Mouse (Mus musculus) liver, embryonic 11.5 days (tissue): Measurements from ENCODE around the gene Mmel1. TPM values are rescaled to one million over a fixed set of nuclear protein-coding genes. Genes with fewer than 3 reads are reported as not detected.

Experiments used
- ATAC-seq: fragments of 200-750 bp; cut with Nextera tagmentation; replicated peaks from 2 replicates; pipeline ENCODE4 v1.8.0; 2017; ENCODE audit warnings: moderate number of reproducible peaks, mild to moderate bottlenecking, moderate TSS enrichment, moderate library complexity; ENCODE audit not compliant: low FRiP score
- DNase-seq: peaks from one replicate; pipeline ENCODE4 v3.0.0-alpha.2; 2017; ENCODE audit warnings: low spot score
- H3K27ac ChIP-seq: fragments of 300-500 bp; sonication (generic); 2 replicates; pipeline ENCODE4 v1.5.1; 2014; ENCODE audit warnings: mild to moderate bottlenecking, low read depth, low read length, control low read depth
- H3K27me3 ChIP-seq: fragments of 300-500 bp; sonication (generic); replicated peaks from 2 replicates; pipeline ENCODE4 v1.6.1; 2014; ENCODE audit warnings: low read length, mixed read lengths; ENCODE audit not compliant: control insufficient read depth, insufficient read depth
- H3K36me3 ChIP-seq: fragments of 300-500 bp; sonication (generic); 2 replicates; pipeline ENCODE4 v1.6.1; 2014; ENCODE audit warnings: mild to moderate bottlenecking, low read length, moderate library complexity, mixed read lengths; ENCODE audit not compliant: control insufficient read depth, insufficient read depth
- H3K4me1 ChIP-seq: fragments of 300-500 bp; sonication (generic); replicated peaks from 2 replicates; pipeline ENCODE4 v1.6.1; 2014; ENCODE audit warnings: low read length, mixed read lengths; ENCODE audit not compliant: control insufficient read depth, insufficient read depth
- H3K4me2 ChIP-seq: fragments of 300-500 bp; sonication (generic); 2 replicates; pipeline ENCODE4 v1.6.1; 2014; ENCODE audit warnings: mild to moderate bottlenecking, control low read depth, moderate library complexity
- H3K4me3 ChIP-seq: fragments of 300-500 bp; sonication (generic); 2 replicates; pipeline ENCODE4 v1.5.1; 2014; ENCODE audit warnings: low read depth, low read length, control low read depth
- H3K9ac ChIP-seq: fragments of 300-500 bp; sonication (generic); 2 replicates; pipeline ENCODE4 v1.6.1; 2014; ENCODE audit warnings: low read depth, low read length, control low read depth
- H3K9me3 ChIP-seq: fragments of 300-500 bp; sonication (generic); 2 replicates; pipeline ENCODE4 v1.6.1; 2016; ENCODE audit warnings: low read length, inconsistent platforms, mixed read lengths; ENCODE audit not compliant: control insufficient read depth
- WGBS: fragments of 180-500 bp; shearing (Covaris S2); extraction: QIAGEN DNeasy Blood & Tissue Kit; methylation state at CpG from one replicate; pipeline ENCODE4 v1.1.7; 2014; 5-methylcytosine and 5-hydroxymethylcytosine counted together
- polyA plus RNA-seq: library from polyadenylated mRNA; unstranded; fragments of >200 nt; fragmentation: Nextera tagmentation; extraction: Ambion mirVana; gene quantifications from 2 replicates; pipeline ENCODE4 v1.2.1, GENCODE M21; 2014

Gene Mmel1
- polyA plus RNA-seq, 1 experiment from 2014 or later, result 0.25 TPM

DNA sequence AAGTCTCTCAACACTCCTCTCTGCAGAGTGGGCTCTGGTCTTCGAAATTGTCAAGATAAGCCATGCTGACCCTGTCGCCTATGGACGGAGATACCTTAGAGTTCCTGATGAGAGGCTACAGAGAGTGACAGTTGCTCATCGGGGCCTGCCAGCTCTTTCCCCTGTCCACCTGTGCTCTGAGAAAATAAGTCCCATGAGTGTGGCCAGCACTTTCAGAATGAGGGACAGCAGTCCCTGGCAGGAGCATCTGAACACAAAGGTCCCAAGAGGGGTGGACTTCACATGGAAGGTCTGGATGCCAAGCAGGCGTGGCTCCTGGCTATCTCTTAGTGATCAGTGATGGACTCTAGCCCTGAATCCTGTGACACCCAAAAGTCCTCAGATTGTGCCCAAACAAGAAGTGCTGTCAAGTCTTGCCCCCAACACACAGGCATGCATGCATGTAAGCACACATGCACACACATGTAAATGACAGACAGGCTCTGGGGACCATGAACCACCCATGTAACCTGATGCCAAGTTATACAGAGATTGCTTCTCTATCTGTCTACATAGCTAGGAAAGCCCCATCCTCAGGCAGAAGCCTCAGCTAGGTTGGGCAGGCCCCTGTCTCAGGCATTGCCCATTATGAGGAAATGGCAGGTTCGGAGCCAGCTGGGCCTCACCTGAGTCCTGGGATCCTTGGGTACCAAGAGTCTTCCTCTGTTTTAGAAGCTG lies 74.1 kb downstream of the Mmel1 start:
- Histone ChIP-seq H3K4me3 (no peak overlapping the region), H3K4me1 (no peaks in the 10 kb centered on the region), H3K9me3 (0 out of 2 replicates have a peak, but pooled peaks cover 2% of the 10 kb centered on the region), H3K27ac (no peak overlapping the region), H3K9ac (no peak overlapping the region), H3K4me2 (no peak overlapping the region), H3K36me3 (no peaks in the 10 kb centered on the region), H3K27me3 (peaks cover 8% of the 10 kb centered on the region)
- ATAC-seq, result no peak
- WGBS, result 82% methylated on average over 6 of the region's 6 CpGs
- DNase-seq, result no peak

DNA sequence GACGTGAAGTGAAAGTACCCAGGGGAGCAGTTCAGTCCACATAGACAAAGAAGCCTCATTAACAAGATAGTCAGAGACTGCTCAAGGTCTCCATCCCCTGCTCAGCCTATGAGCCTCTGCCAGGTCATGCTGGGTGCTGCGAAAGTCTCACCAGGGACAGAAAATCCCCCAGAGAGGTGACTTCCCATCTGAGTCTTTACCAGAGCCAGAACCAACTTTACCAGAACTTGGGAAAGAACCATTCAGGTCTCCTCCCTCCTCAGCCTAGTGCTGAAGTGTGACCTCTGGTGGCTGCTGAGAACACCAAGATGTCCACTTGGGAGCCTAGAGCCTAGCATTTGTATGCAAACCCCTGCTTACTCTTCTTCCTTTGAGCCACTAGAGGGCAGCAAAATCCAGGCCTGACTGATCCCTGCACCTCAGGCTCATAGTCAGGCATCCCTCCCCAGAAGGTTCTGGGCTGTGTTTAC lies 74.8 kb downstream of the Mmel1 start:
- H3K4me1 ChIP-seq, result no peaks in the 10 kb centered on the region
- H3K27ac ChIP-seq, result no peak overlapping the region
- no peak overlapping the region for H3K4me3 ChIP-seq
- H3K9me3 ChIP-seq, result 0 out of 2 replicates have a peak, but pooled peaks cover 2% of the 10 kb centered on the region
- H3K36me3 ChIP-seq, result no peaks in the 10 kb centered on the region
- ATAC-seq, result peak; percentile 86
- H3K4me2 ChIP-seq, result no peak overlapping the region
- H3K9ac ChIP-seq, result no peak overlapping the region
- H3K27me3 ChIP-seq, result peaks cover 15% of the 10 kb centered on the region
- DNase-seq, result no peak
- WGBS, result 19% methylated on average over 2 of the region's 2 CpGs

Other genes with a start within 250 kb of the Mmel1 start
- gene Prdm16, start 232.7 kb upstream of the Mmel1 start, polyA plus RNA-seq, result 7.0 and 7.2 TPM in 2 replicates
- gene Actrt2, start 201.7 kb upstream of the Mmel1 start, polyA plus RNA-seq, result not detected in 2 replicates
- gene Ttc34, start 32.1 kb upstream of the Mmel1 start, polyA plus RNA-seq, result 0.10 TPM in 1 of 2 replicates, not detected in the other
- 17.4 and 20.1 TPM in 2 replicates for gene Fam213b, start 29.6 kb downstream of the Mmel1 start, polyA plus RNA-seq
- gene Tnfrsf14, start 59.0 kb downstream of the Mmel1 start, polyA plus RNA-seq, result 23.1 and 24.4 TPM in 2 replicates
- 0.63 TPM in 1 of 2 replicates, not detected in the other for gene Hes5, start 91.3 kb downstream of the Mmel1 start, polyA plus RNA-seq
- gene Pank4, start 94.5 kb downstream of the Mmel1 start, polyA plus RNA-seq, result 44.2 and 47.2 TPM in 2 replicates
- gene Plch2, start 187.2 kb downstream of the Mmel1 start, polyA plus RNA-seq, result 0.12 and 0.43 TPM in 2 replicates
- gene Pex10, start 197.4 kb downstream of the Mmel1 start, polyA plus RNA-seq, result 7.2 and 9.0 TPM in 2 replicates
- 163 and 168 TPM in 2 replicates for gene Rer1, start 216.8 kb downstream of the Mmel1 start, polyA plus RNA-seq
- 3.4 and 3.5 TPM in 2 replicates for gene Morn1, start 217.0 kb downstream of the Mmel1 start, polyA plus RNA-seq